Mouse (Mus musculus) embryonic facial prominence, embryonic 11.5 days (tissue): ENCODE results near the gene Nek8. TPM values are rescaled to one million over a fixed set of nuclear protein-coding genes. Genes with fewer than 3 reads are reported as not detected.

Experiments
- microRNA-seq: library from miRNA; unstranded; fragments of <30 nt; microRNA quantifications from one replicate; pipeline ENCODE4, GENCODE M21; 2016; ENCODE audit warnings: borderline number of aligned reads
- polyA plus RNA-seq: library from polyadenylated mRNA; unstranded; fragments of >200 nt; fragmentation: Nextera tagmentation; extraction: Ambion mirVana; gene quantifications from 2 replicates; pipeline ENCODE4 v1.2.1, GENCODE M21; 2014

Gene Nek8
- polyA plus RNA-seq, 1 experiment from 2014 or later, result 8.6 TPM

Small RNAs within 50 kb of the gene (microRNA-seq; reads per million reads assigned to microRNA genes)
- gene Mir7653, result not detected

Other genes starting within 250 kb of the Nek8 start
- 1.5 and 2.1 TPM in 2 replicates for gene Sez6, start 245.9 kb downstream of the Nek8 start, polyA plus RNA-seq
- gene Phf12, start 193.9 kb downstream of the Nek8 start, polyA plus RNA-seq, result 14.5 and 16.6 TPM in 2 replicates
- 17.3 and 19.5 TPM in 2 replicates for gene Dhrs13, start 144.4 kb downstream of the Nek8 start, polyA plus RNA-seq
- gene Flot2, start 138.7 kb downstream of the Nek8 start, polyA plus RNA-seq, result 40.4 and 45.7 TPM in 2 replicates
- gene Eral1, start 96.3 kb downstream of the Nek8 start, polyA plus RNA-seq, result 37.5 and 44.6 TPM in 2 replicates
- gene Fam222b, start 82.0 kb downstream of the Nek8 start, polyA plus RNA-seq, result 19.0 and 22.8 TPM in 2 replicates
- 84.9 and 91.8 TPM in 2 replicates for gene Traf4, start 11.1 kb downstream of the Nek8 start, polyA plus RNA-seq
- 8.9 and 10.9 TPM in 2 replicates for gene Tlcd1, start within 50 bp of the Nek8 start, polyA plus RNA-seq
- gene Rpl23a, start 6.9 kb upstream of the Nek8 start, polyA plus RNA-seq, result 1,340 and 1,370 TPM in 2 replicates
- 139 and 140 TPM in 2 replicates for gene Rab34, start 11.8 kb upstream of the Nek8 start, polyA plus RNA-seq
- gene Proca1, start 16.7 kb upstream of the Nek8 start, polyA plus RNA-seq, result 1.2 and 1.7 TPM in 2 replicates
- gene Sdf2, start 69.1 kb upstream of the Nek8 start, polyA plus RNA-seq, result 47.3 and 55.6 TPM in 2 replicates
- 24.9 and 27.4 TPM in 2 replicates for gene Supt6, start 69.3 kb upstream of the Nek8 start, polyA plus RNA-seq
- gene 2610507B11Rik, start 85.1 kb upstream of the Nek8 start, polyA plus RNA-seq, result 59.7 and 66.9 TPM in 2 replicates
- 0.11 TPM in 1 of 2 replicates, not detected in the other for gene BC030499, start 114.2 kb upstream of the Nek8 start, polyA plus RNA-seq
- 54.8 and 62.0 TPM in 2 replicates for gene Spag5, start 124.9 kb upstream of the Nek8 start, polyA plus RNA-seq
- gene Aldoc, start 146.3 kb upstream of the Nek8 start, polyA plus RNA-seq, result 2.7 and 4.6 TPM in 2 replicates
- gene Pigs, start 151.7 kb upstream of the Nek8 start, polyA plus RNA-seq, result 55.4 and 64.0 TPM in 2 replicates
- 77.0 and 84.7 TPM in 2 replicates for gene Unc119, start 166.8 kb upstream of the Nek8 start, polyA plus RNA-seq
- 0.14 and 0.50 TPM in 2 replicates for gene Foxn1, start 209.9 kb upstream of the Nek8 start, polyA plus RNA-seq
- gene Slc13a2, start 245.5 kb upstream of the Nek8 start, polyA plus RNA-seq, result not detected in 2 replicates